Mouse (Mus musculus) kidney, embryonic 14.5 days (tissue): ENCODE data around the gene Ddx6. TPM values are rescaled to one million over a fixed set of nuclear protein-coding genes. Genes with fewer than 3 reads are reported as not detected.

Source experiments
- ATAC-seq: fragments of 200-750 bp; cut with Nextera tagmentation; 2 replicates; pipeline ENCODE4 v1.8.0; 2017; ENCODE audit warnings: moderate number of reproducible peaks, mild to moderate bottlenecking, moderate TSS enrichment, moderate library complexity; ENCODE audit not compliant: low FRiP score, low TSS enrichment
- H3K27ac ChIP-seq: fragments of 300-500 bp; sonication (generic); 2 replicates; pipeline ENCODE4 v1.5.1; 2014; ENCODE audit warnings: low read depth, mild to moderate bottlenecking, low read length, moderate library complexity, mixed read lengths
- H3K27me3 ChIP-seq: fragments of 300-500 bp; sonication (generic); 2 replicates; pipeline ENCODE4 v1.6.1; 2014; ENCODE audit warnings: mild to moderate bottlenecking, low read length; ENCODE audit not compliant: control insufficient read depth, insufficient read depth
- H3K36me3 ChIP-seq: fragments of 300-500 bp; sonication (generic); 2 replicates; pipeline ENCODE4 v1.6.1; 2014; ENCODE audit warnings: low read length, mixed read lengths; ENCODE audit not compliant: control insufficient read depth, insufficient read depth
- H3K4me1 ChIP-seq: fragments of 300-500 bp; sonication (generic); 2 replicates; pipeline ENCODE4 v1.6.1; 2014; ENCODE audit warnings: low read length, mixed read lengths; ENCODE audit not compliant: control insufficient read depth, insufficient read depth
- H3K4me2 ChIP-seq: fragments of 300-500 bp; sonication (generic); replicated peaks from 2 replicates; pipeline ENCODE4 v1.6.1; 2014; ENCODE audit warnings: low read depth, mild to moderate bottlenecking, low read length
- H3K4me3 ChIP-seq: fragments of 300-500 bp; sonication (generic); 2 replicates; pipeline ENCODE4 v1.5.1; 2014; ENCODE audit warnings: mild to moderate bottlenecking, low read length
- H3K9ac ChIP-seq: fragments of 300-500 bp; sonication (generic); 2 replicates; pipeline ENCODE4 v1.6.1; 2014; ENCODE audit warnings: low read depth, mild to moderate bottlenecking, low read length, moderate library complexity
- H3K9me3 ChIP-seq: fragments of 300-500 bp; sonication (generic); 2 replicates; pipeline ENCODE4 v1.6.1; 2016; ENCODE audit warnings: low read length; ENCODE audit not compliant: control insufficient read depth
- WGBS: fragments of 180-500 bp; shearing (Covaris S2); extraction: QIAGEN DNeasy Blood & Tissue Kit; methylation state at CpG from one replicate; pipeline ENCODE4 v1.1.7; 2014; 5-methylcytosine and 5-hydroxymethylcytosine counted together
- polyA plus RNA-seq: library from polyadenylated mRNA; unstranded; fragments of >200 nt; fragmentation: Nextera tagmentation; extraction: Ambion mirVana; gene quantifications from 2 replicates; pipeline ENCODE4 v1.2.1, GENCODE M21; 2014

The Ddx6 gene
- polyA plus RNA-seq, 1 experiment from 2014 or later = 29.1 TPM

- Histone ChIP-seq H3K27ac (no peak overlapping the region), H3K4me1 (no peaks in the 10 kb centered on the region), H3K36me3 (peaks cover 3% of the 10 kb centered on the region; the same call in 1 of the 2 replicates), H3K9ac (no peak overlapping the region), H3K4me3 (no peak overlapping the region), H3K4me2 (no peak overlapping the region), H3K27me3 (no peaks in the 10 kb centered on the region), H3K9me3 (no peaks in the 10 kb centered on the region)
- 89% methylated on average over 2 of the region's 2 CpGs for WGBS
- no peak for ATAC-seq
Observed at GRCm38 (mm10) chr9:44644186-44644585, 39.5 kb downstream of the Ddx6 start.

GRCm38 (mm10) chr9:44645481-44645880 lies 40.8 kb downstream of the Ddx6 start:
- Histone ChIP-seq H3K4me2 (no peak overlapping the region), H3K4me1 (no peaks in the 10 kb centered on the region), H3K4me3 (no peak overlapping the region), H3K9ac (no peak overlapping the region), H3K27me3 (no peaks in the 10 kb centered on the region), H3K36me3 (peaks cover 3% of the 10 kb centered on the region; the same call in 1 of the 2 replicates), H3K9me3 (no peaks in the 10 kb centered on the region), H3K27ac (no peak overlapping the region)
- no peak for ATAC-seq
- WGBS = 61% methylated on average over 5 of the region's 5 CpGs

GRCm38 (mm10) chr9:44645924-44646323 lies 41.2 kb downstream of the Ddx6 start:
- Histone ChIP-seq H3K9ac (no peak overlapping the region), H3K4me1 (no peaks in the 10 kb centered on the region), H3K4me2 (no peak overlapping the region), H3K27ac (no peak overlapping the region), H3K36me3 (no peaks in the 10 kb centered on the region), H3K4me3 (no peak overlapping the region), H3K9me3 (no peaks in the 10 kb centered on the region), H3K27me3 (no peaks in the 10 kb centered on the region)
- no peak for ATAC-seq
- 65% methylated on average over 15 of the region's 15 CpGs for WGBS

GRCm38 (mm10) chr9:44646366-44646765 lies 41.7 kb downstream of the Ddx6 start:
- Histone ChIP-seq H3K27ac (no peak overlapping the region), H3K36me3 (no peaks in the 10 kb centered on the region), H3K9ac (no peak overlapping the region), H3K4me2 (no peak overlapping the region), H3K9me3 (no peaks in the 10 kb centered on the region), H3K4me1 (no peaks in the 10 kb centered on the region), H3K27me3 (no peaks in the 10 kb centered on the region), H3K4me3 (no peak overlapping the region)
- no peak for ATAC-seq
- WGBS = 92% methylated on average over 6 of the region's 6 CpGs

GRCm38 (mm10) chr9:44647026-44647425 lies 42.3 kb downstream of the Ddx6 start:
- no peak overlapping the region for H3K4me3 ChIP-seq
- H3K4me1 ChIP-seq = no peaks in the 10 kb centered on the region
- no peaks in the 10 kb centered on the region for H3K9me3 ChIP-seq
- H3K27me3 ChIP-seq = no peaks in the 10 kb centered on the region
- H3K4me2 ChIP-seq = no peak overlapping the region
- no peaks in the 10 kb centered on the region for H3K36me3 ChIP-seq
- no peak for ATAC-seq
- no peak overlapping the region for H3K9ac ChIP-seq
- H3K27ac ChIP-seq = no peak overlapping the region
- WGBS = 95% methylated on average over 8 of the region's 8 CpGs

GRCm38 (mm10) chr9:44647656-44648055 lies 43.0 kb downstream of the Ddx6 start:
- no peaks in the 10 kb centered on the region for H3K27me3 ChIP-seq
- no peaks in the 10 kb centered on the region for H3K36me3 ChIP-seq
- ATAC-seq = no peak
- no peak overlapping the region for H3K4me3 ChIP-seq
- WGBS = 74% methylated on average over 4 of the region's 4 CpGs
- H3K27ac ChIP-seq = no peak overlapping the region
- H3K9me3 ChIP-seq = no peaks in the 10 kb centered on the region
- H3K4me2 ChIP-seq = no peak overlapping the region
- H3K9ac ChIP-seq = no peak overlapping the region
- H3K4me1 ChIP-seq = no peaks in the 10 kb centered on the region

GRCm38 (mm10) chr9:44648881-44649281 lies 44.2 kb downstream of the Ddx6 start:
- no peak for ATAC-seq
- H3K9ac ChIP-seq = no peak overlapping the region
- H3K36me3 ChIP-seq = no peaks in the 10 kb centered on the region
- no peak overlapping the region for H3K4me2 ChIP-seq
- H3K4me1 ChIP-seq = no peaks in the 10 kb centered on the region
- no peak overlapping the region for H3K27ac ChIP-seq
- H3K4me3 ChIP-seq = no peak overlapping the region
- 75% methylated on average over 7 of the region's 7 CpGs for WGBS
- H3K27me3 ChIP-seq = no peaks in the 10 kb centered on the region
- no peaks in the 10 kb centered on the region for H3K9me3 ChIP-seq

GRCm38 (mm10) chr9:44652027-44652426 lies 47.3 kb downstream of the Ddx6 start:
- Histone ChIP-seq H3K4me1 (no peaks in the 10 kb centered on the region), H3K36me3 (no peaks in the 10 kb centered on the region), H3K27me3 (no peaks in the 10 kb centered on the region), H3K27ac (no peak overlapping the region), H3K4me3 (no peak overlapping the region), H3K9ac (no peak overlapping the region), H3K4me2 (no peak overlapping the region), H3K9me3 (no peaks in the 10 kb centered on the region)
- 12% methylated on average over 8 of the region's 8 CpGs for WGBS
- peak; percentile 67 for ATAC-seq

- H3K27ac ChIP-seq = no peak overlapping the region
- H3K36me3 ChIP-seq = no peaks in the 10 kb centered on the region
- WGBS = 69% methylated on average over 4 of the region's 4 CpGs
- H3K4me2 ChIP-seq = no peak overlapping the region
- no peak overlapping the region for H3K9ac ChIP-seq
- ATAC-seq = no peak
- H3K4me1 ChIP-seq = no peaks in the 10 kb centered on the region
- no peaks in the 10 kb centered on the region for H3K9me3 ChIP-seq
- H3K4me3 ChIP-seq = no peak overlapping the region
- H3K27me3 ChIP-seq = no peaks in the 10 kb centered on the region
Observed at GRCm38 (mm10) chr9:44653896-44654295, 49.2 kb downstream of the Ddx6 start.
